Mouse (Mus musculus) kidney, embryonic 15.5 days (tissue): Measurements from ENCODE around the gene Bmpr2. TPM values are rescaled to one million over a fixed set of nuclear protein-coding genes. Genes with fewer than 3 reads are reported as not detected.
A peak's percentile ranks its signal among the peaks of the same experiment; 100 is the strongest.

Experiments
- ATAC-seq: fragments of 200-750 bp; cut with Nextera tagmentation; replicated peaks from 2 replicates; pipeline ENCODE4 v1.8.0; 2017; ENCODE audit warnings: moderate TSS enrichment; ENCODE audit not compliant: low FRiP score
- H3K27ac ChIP-seq: fragments of 300-500 bp; sonication (generic); 2 replicates; pipeline ENCODE4 v1.5.1; 2015; ENCODE audit warnings: mild to moderate bottlenecking, inconsistent platforms
- H3K27me3 ChIP-seq: fragments of 300-500 bp; sonication (generic); 2 replicates; pipeline ENCODE4 v1.6.1; 2015; ENCODE audit warnings: inconsistent platforms
- H3K36me3 ChIP-seq: fragments of 300-500 bp; sonication (generic); 2 replicates; pipeline ENCODE4 v1.6.1; 2015; ENCODE audit warnings: inconsistent platforms
- H3K4me1 ChIP-seq: fragments of 300-500 bp; sonication (generic); 2 replicates; pipeline ENCODE4 v1.6.1; 2015; ENCODE audit warnings: inconsistent platforms
- H3K4me2 ChIP-seq: fragments of 300-500 bp; sonication (generic); 2 replicates; pipeline ENCODE4 v1.6.1; 2015; ENCODE audit warnings: moderate library complexity, mild to moderate bottlenecking, inconsistent platforms
- H3K4me3 ChIP-seq: fragments of 300-500 bp; sonication (generic); replicated peaks from 2 replicates; pipeline ENCODE4 v1.5.1; 2015; ENCODE audit warnings: mild to moderate bottlenecking, inconsistent platforms
- H3K9ac ChIP-seq: fragments of 300-500 bp; sonication (generic); 2 replicates; pipeline ENCODE4 v1.6.1; 2015; ENCODE audit warnings: mild to moderate bottlenecking, inconsistent platforms
- H3K9me3 ChIP-seq: fragments of 300-500 bp; sonication (generic); replicated peaks from 2 replicates; pipeline ENCODE4 v1.6.1; 2016; ENCODE audit warnings: inconsistent platforms
- WGBS: fragments of 180-500 bp; shearing (Covaris S2); methylation state at CpG from one replicate; pipeline ENCODE4 v1.1.7; 2015; ENCODE audit warnings: mixed read lengths; 5-methylcytosine and 5-hydroxymethylcytosine counted together
- polyA plus RNA-seq: library from polyadenylated mRNA; unstranded; fragments of >200 nt; fragmentation: Nextera tagmentation; extraction: Ambion mirVana; gene quantifications from 2 replicates; pipeline ENCODE4 v1.2.1, GENCODE M21; 2015

The Bmpr2 gene
- polyA plus RNA-seq, 1 experiment from 2014 or later: 8.1 TPM

DNA sequence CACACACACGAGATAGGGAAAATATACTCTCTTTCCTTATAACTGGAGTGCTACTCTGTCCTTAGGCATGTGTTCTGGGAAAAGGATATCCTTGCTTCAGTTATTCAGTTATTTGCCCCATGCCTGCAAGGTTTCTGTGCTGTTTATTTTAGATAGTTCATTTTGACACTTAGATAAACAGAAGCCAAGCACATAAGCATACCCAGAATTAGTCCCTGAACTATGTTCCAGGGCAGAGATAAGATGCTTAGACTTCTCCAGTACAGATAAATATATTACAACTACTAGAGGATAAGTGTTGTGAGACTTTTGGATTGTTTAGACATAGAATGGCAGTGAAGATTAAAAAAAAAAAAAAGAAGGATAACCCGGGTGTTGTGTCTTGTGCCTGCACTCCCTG is 41.2 kb downstream of the Bmpr2 start:
- Histone ChIP-seq H3K27ac (no peak overlapping the region), H3K9me3 (no peaks in the 10 kb centered on the region), H3K4me3 (no peak overlapping the region), H3K36me3 (no peaks in the 10 kb centered on the region), H3K4me2 (no peak overlapping the region), H3K9ac (no peak overlapping the region), H3K27me3 (no peaks in the 10 kb centered on the region), H3K4me1 (peaks cover 10% of the 10 kb centered on the region; the same call in 1 of the 2 replicates)
- no peak for ATAC-seq
- 69% methylated on average over 2 of the region's 2 CpGs for WGBS

DNA sequence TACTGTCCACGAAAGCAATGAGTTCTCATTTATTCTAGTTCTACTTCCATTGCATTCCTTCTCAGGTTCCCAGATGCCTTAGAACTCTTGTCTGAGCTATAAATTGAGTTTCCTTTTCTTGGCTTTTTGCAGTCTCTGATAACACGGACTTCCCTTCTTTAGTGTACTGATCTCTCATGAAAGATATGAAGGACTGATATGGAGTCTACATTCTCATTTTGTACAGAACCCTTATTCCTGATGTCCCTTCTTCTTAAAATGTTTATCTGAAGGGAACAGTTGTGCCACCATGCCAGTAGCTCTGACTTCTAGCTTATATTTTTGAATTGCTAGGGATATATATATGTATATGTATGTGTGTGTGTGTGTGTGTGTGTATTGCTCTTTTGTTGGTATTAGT is 46.7 kb downstream of the Bmpr2 start:
- no peaks in the 10 kb centered on the region for H3K9me3 ChIP-seq
- no peak overlapping the region for H3K27ac ChIP-seq
- no peaks in the 10 kb centered on the region for H3K27me3 ChIP-seq
- H3K4me2 ChIP-seq: no peak overlapping the region
- no peak for ATAC-seq
- H3K36me3 ChIP-seq: peaks cover 7% of the 10 kb centered on the region
- H3K4me3 ChIP-seq: no peak overlapping the region
- no peak overlapping the region for H3K9ac ChIP-seq
- WGBS: 70% methylated on average over 2 of the region's 2 CpGs
- no peaks in the 10 kb centered on the region for H3K4me1 ChIP-seq

DNA sequence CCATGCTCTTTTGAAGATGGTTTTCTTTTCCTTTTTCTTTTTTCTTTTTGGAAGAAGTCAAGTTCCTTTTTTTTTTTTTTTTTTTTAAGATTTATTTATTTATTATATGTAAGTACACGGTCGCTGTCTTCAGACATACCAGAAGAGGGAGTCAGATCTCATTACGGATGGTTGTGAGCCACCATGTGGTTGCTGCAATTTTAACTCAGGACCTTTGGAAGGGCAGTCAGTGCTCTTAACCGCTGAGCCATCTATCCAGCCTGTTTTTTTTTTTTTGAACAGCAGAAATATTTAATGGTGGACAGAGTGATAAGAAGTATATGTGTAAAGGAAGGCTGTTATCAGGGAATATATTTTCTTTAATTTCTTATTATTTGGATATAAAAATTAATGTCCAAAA is 49.6 kb downstream of the Bmpr2 start:
- no peaks in the 10 kb centered on the region for H3K9me3 ChIP-seq
- no peak overlapping the region for H3K4me2 ChIP-seq
- H3K27ac ChIP-seq: no peak overlapping the region
- no peak overlapping the region for H3K9ac ChIP-seq
- peaks cover 34% of the 10 kb centered on the region for H3K36me3 ChIP-seq
- no peaks in the 10 kb centered on the region for H3K4me1 ChIP-seq
- WGBS: 78% methylated on average over 4 of the region's 4 CpGs
- no peaks in the 10 kb centered on the region for H3K27me3 ChIP-seq
- H3K4me3 ChIP-seq: no peak overlapping the region
- ATAC-seq: no peak

GRCm38 (mm10) chr1:59825421-59825820 is 62.2 kb downstream of the Bmpr2 start:
- Histone ChIP-seq H3K9ac (no peak overlapping the region), H3K9me3 (no peaks in the 10 kb centered on the region), H3K36me3 (peaks cover 22% of the 10 kb centered on the region), H3K27me3 (no peaks in the 10 kb centered on the region), H3K27ac (no peak overlapping the region), H3K4me3 (no peak overlapping the region), H3K4me1 (no peaks in the 10 kb centered on the region), H3K4me2 (no peak overlapping the region)
- ATAC-seq: no peak

- Histone ChIP-seq H3K9ac (no peak overlapping the region), H3K4me1 (no peaks in the 10 kb centered on the region), H3K27me3 (no peaks in the 10 kb centered on the region), H3K36me3 (peaks cover 20% of the 10 kb centered on the region), H3K4me3 (no peak overlapping the region), H3K4me2 (no peak overlapping the region), H3K9me3 (no peaks in the 10 kb centered on the region), H3K27ac (no peak overlapping the region)
- no peak for ATAC-seq
- 89% methylated on average over 8 of the region's 8 CpGs for WGBS
Observed at GRCm38 (mm10) chr1:59826583-59826982, 63.4 kb downstream of the Bmpr2 start.

- H3K36me3 ChIP-seq: 0 out of 2 replicates have a peak, but pooled peaks cover 14% of the 10 kb centered on the region
- no peak overlapping the region for H3K4me2 ChIP-seq
- 72% methylated on average over 2 of the region's 2 CpGs for WGBS
- no peaks in the 10 kb centered on the region for H3K27me3 ChIP-seq
- no peak overlapping the region for H3K27ac ChIP-seq
- ATAC-seq: no peak
- no peaks in the 10 kb centered on the region for H3K9me3 ChIP-seq
- no peak overlapping the region for H3K4me3 ChIP-seq
- no peak overlapping the region for H3K9ac ChIP-seq
- peaks cover 8% of the 10 kb centered on the region; the same call in 1 of the 2 replicates for H3K4me1 ChIP-seq
Observed at GRCm38 (mm10) chr1:59829410-59829809, 66.2 kb downstream of the Bmpr2 start.

- no peak overlapping the region for H3K27ac ChIP-seq
Observed at GRCm38 (mm10) chr1:59830194-59830593, 67.0 kb downstream of the Bmpr2 start.

GRCm38 (mm10) chr1:59833723-59834122 is 70.5 kb downstream of the Bmpr2 start:
- Histone ChIP-seq H3K9me3 (no peaks in the 10 kb centered on the region), H3K4me1 (peaks cover 11% of the 10 kb centered on the region), H3K4me2 (0 out of 2 replicates have a peak overlapping the region, but pooled peaks have one; percentile 13), H3K9ac (no peak overlapping the region), H3K27ac (peak overlapping the region; percentile 72), H3K27me3 (no peaks in the 10 kb centered on the region), H3K36me3 (no peaks in the 10 kb centered on the region), H3K4me3 (no peak overlapping the region)
- peak; percentile 88 for ATAC-seq
- WGBS: 1% methylated on average over 2 of the region's 2 CpGs

More at GRCm38 (mm10) chr1:59830194-59830593, 67.0 kb downstream of the Bmpr2 start:
- H3K4me2 ChIP-seq: no peak overlapping the region
- no peaks in the 10 kb centered on the region for H3K9me3 ChIP-seq
- 0 out of 2 replicates have a peak, but pooled peaks cover 14% of the 10 kb centered on the region for H3K36me3 ChIP-seq
- no peak for ATAC-seq
- no peak overlapping the region for H3K4me3 ChIP-seq
- H3K9ac ChIP-seq: no peak overlapping the region
- H3K4me1 ChIP-seq: peaks cover 11% of the 10 kb centered on the region
- H3K27me3 ChIP-seq: no peaks in the 10 kb centered on the region
- 65% methylated on average over 6 of the region's 6 CpGs for WGBS

- no peak overlapping the region for H3K27ac ChIP-seq
- no peaks in the 10 kb centered on the region for H3K9me3 ChIP-seq
- no peak overlapping the region for H3K4me2 ChIP-seq
- WGBS: 82% methylated on average over 8 of the region's 8 CpGs
- no peaks in the 10 kb centered on the region for H3K27me3 ChIP-seq
- no peak overlapping the region for H3K9ac ChIP-seq
- ATAC-seq: no peak
- H3K4me3 ChIP-seq: no peak overlapping the region
- H3K4me1 ChIP-seq: no peaks in the 10 kb centered on the region
- H3K36me3 ChIP-seq: peaks cover 57% of the 10 kb centered on the region
Observed at GRCm38 (mm10) chr1:59848327-59848726, 85.1 kb downstream of the Bmpr2 start.

DNA sequence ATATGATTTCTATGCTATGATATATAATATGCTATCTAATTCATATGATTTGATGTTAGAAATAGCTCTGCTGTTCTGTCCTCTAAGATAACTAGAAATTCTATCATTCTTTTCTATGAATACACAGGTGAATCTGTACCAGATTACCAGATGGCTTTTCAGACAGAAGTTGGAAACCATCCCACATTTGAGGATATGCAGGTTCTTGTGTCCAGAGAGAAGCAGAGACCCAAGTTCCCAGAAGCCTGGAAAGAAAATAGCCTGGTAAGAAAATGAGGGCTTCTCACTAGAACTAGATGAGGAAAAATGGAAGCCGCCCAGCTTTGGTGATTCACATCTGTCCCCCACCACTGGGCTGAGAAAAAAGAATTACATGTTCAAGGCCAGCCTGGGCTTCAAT is 95.8 kb downstream of the Bmpr2 start:
- no peak overlapping the region for H3K4me3 ChIP-seq
- WGBS: 100% methylated on average over 1 of the region's 1 CpGs
- H3K9me3 ChIP-seq: no peaks in the 10 kb centered on the region
- H3K27me3 ChIP-seq: no peaks in the 10 kb centered on the region
- no peaks in the 10 kb centered on the region for H3K4me1 ChIP-seq
- no peak overlapping the region for H3K4me2 ChIP-seq
- H3K9ac ChIP-seq: no peak overlapping the region
- peaks cover 57% of the 10 kb centered on the region for H3K36me3 ChIP-seq
- no peak for ATAC-seq
- H3K27ac ChIP-seq: no peak overlapping the region

GRCm38 (mm10) chr1:59862144-59862543 is 98.9 kb downstream of the Bmpr2 start:
- ATAC-seq: no peak
- Histone ChIP-seq H3K27ac (no peak overlapping the region), H3K4me1 (no peaks in the 10 kb centered on the region), H3K9me3 (no peaks in the 10 kb centered on the region), H3K4me2 (no peak overlapping the region), H3K27me3 (no peaks in the 10 kb centered on the region), H3K4me3 (no peak overlapping the region), H3K36me3 (peaks cover 63% of the 10 kb centered on the region), H3K9ac (no peak overlapping the region)
- 86% methylated on average over 1 of the region's 1 CpGs for WGBS

GRCm38 (mm10) chr1:59868041-59868440 is 104.8 kb downstream of the Bmpr2 start:
- no peaks in the 10 kb centered on the region for H3K27me3 ChIP-seq
- 93% methylated on average over 5 of the region's 5 CpGs for WGBS
- H3K9me3 ChIP-seq: no peaks in the 10 kb centered on the region
- H3K4me3 ChIP-seq: no peak overlapping the region
- H3K27ac ChIP-seq: no peak overlapping the region
- H3K4me2 ChIP-seq: no peak overlapping the region
- H3K9ac ChIP-seq: no peak overlapping the region
- no peaks in the 10 kb centered on the region for H3K4me1 ChIP-seq
- no peak for ATAC-seq
- peaks cover 65% of the 10 kb centered on the region for H3K36me3 ChIP-seq

DNA sequence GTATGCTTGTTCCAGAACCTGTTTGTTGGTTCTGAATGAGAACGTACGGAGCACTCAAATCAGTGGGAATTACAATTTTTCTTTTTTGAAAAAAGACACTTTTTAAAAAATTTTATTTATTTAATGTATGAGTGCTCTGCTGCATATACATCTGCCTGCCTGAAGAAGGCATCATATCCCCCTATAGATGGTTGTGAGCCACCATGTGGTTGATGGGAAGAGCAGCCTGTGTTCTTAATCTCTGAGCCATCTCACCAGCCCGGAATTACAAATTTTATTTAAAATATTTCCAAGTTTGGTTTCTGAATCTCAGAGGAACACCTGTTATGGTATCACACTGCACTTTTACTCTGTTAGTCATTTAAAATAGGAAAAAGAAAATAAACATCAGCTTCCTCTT is 110.8 kb downstream of the Bmpr2 start:
- Histone ChIP-seq H3K9ac (no peak overlapping the region), H3K9me3 (no peaks in the 10 kb centered on the region), H3K4me3 (no peak overlapping the region), H3K27ac (no peak overlapping the region), H3K4me1 (no peaks in the 10 kb centered on the region), H3K4me2 (no peak overlapping the region), H3K36me3 (peaks cover 47% of the 10 kb centered on the region), H3K27me3 (no peaks in the 10 kb centered on the region)
- WGBS: 92% methylated on average over 3 of the region's 3 CpGs
- no peak for ATAC-seq
